Mouse (Mus musculus) kidney, postnatal 0 days (tissue): ENCODE measurements at regions not wholly inside any gene's neighbourhood (a gene's known extent, or its start where the extent isn't known, plus 50 kb on each side); places are given as distances from the start of the nearest gene placed in this dataset.
"Not testable (repeated sequence)": the region's sequence is repeated elsewhere in the genome, so short reads cannot be mapped to it uniquely, and the experiment has no call there.

Source experiments
- ATAC-seq: fragments of 200-750 bp; cut with Nextera tagmentation; replicated peaks from 2 replicates; pipeline ENCODE4 v1.8.0; 2017; ENCODE audit warnings: low read depth, moderate number of reproducible peaks, moderate TSS enrichment, moderate library complexity; ENCODE audit not compliant: low FRiP score
- DNase-seq: peaks from one replicate; pipeline ENCODE4 v3.0.0-alpha.2; 2016; ENCODE audit warnings: low spot score
- H3K27ac ChIP-seq: fragments of 300-500 bp; sonication (generic); 2 replicates; pipeline ENCODE4 v1.5.1; 2014; ENCODE audit warnings: mild to moderate bottlenecking
- H3K27me3 ChIP-seq: fragments of 300-500 bp; sonication (generic); 2 replicates; pipeline ENCODE4 v1.6.1; 2014; ENCODE audit warnings: low read length, mixed read lengths; ENCODE audit not compliant: insufficient read depth
- H3K36me3 ChIP-seq: fragments of 300-500 bp; sonication (generic); 2 replicates; pipeline ENCODE4 v1.6.1; 2014; ENCODE audit warnings: low read length, mixed read lengths; ENCODE audit not compliant: insufficient read depth
- H3K4me1 ChIP-seq: fragments of 300-500 bp; sonication (generic); replicated peaks from 2 replicates; pipeline ENCODE4 v1.6.1; 2014; ENCODE audit warnings: antibody characterized with exemption, low read length, mixed read lengths; ENCODE audit not compliant: insufficient read depth
- H3K4me2 ChIP-seq: fragments of 300-500 bp; sonication (generic); 2 replicates; pipeline ENCODE4 v1.6.1; 2014; ENCODE audit warnings: mild to moderate bottlenecking, low read length, moderate library complexity, mixed read lengths
- H3K4me3 ChIP-seq: fragments of 300-500 bp; sonication (generic); replicated peaks from 2 replicates; pipeline ENCODE4 v1.5.1; 2014; ENCODE audit warnings: low read depth, low read length
- H3K9ac ChIP-seq: fragments of 300-500 bp; sonication (generic); 2 replicates; pipeline ENCODE4 v1.6.1; 2014; ENCODE audit warnings: low read depth, low read length
- H3K9me3 ChIP-seq: fragments of 300-500 bp; sonication (generic); replicated peaks from 2 replicates; pipeline ENCODE4 v1.6.1; 2016; ENCODE audit warnings: low read length, inconsistent platforms, mixed read lengths
- CTCF ChIP-seq: IDR thresholded peaks from 2 replicates; pipeline ENCODE4 v1.5.1; 2016; ENCODE audit warnings: antibody characterized with exemption, low read depth, mild to moderate bottlenecking, moderate library complexity
- WGBS: fragments of 180-500 bp; shearing (Covaris S2); extraction: QIAGEN DNeasy Blood & Tissue Kit; methylation state at CpG from one replicate; pipeline ENCODE4 v1.1.7; 2014; 5-methylcytosine and 5-hydroxymethylcytosine counted together

- Histone ChIP-seq H3K4me2 (no peak overlapping the region), H3K27me3 (no peaks in the 10 kb centered on the region), H3K4me3 (no peak overlapping the region), H3K36me3 (no peaks in the 10 kb centered on the region), H3K9ac (no peak overlapping the region), H3K9me3 (no peaks in the 10 kb centered on the region), H3K4me1 (no peaks in the 10 kb centered on the region), H3K27ac (no peak overlapping the region)
- no peak for TF ChIP-seq CTCF
- DNase-seq, result peak; percentile 69
- no peak; the same call in 1 of the 2 replicates for ATAC-seq
- 2% methylated on average over 2 of the region's 2 CpGs for WGBS
Measured at GRCm38 (mm10) chr3:69655001-69655400, 56.2 kb upstream of the B3galnt1 start.

GRCm38 (mm10) chr3:69653361-69653760 is 54.6 kb upstream of the B3galnt1 start:
- not testable (repeated sequence) for H3K4me2 ChIP-seq, ATAC-seq, H3K9me3 ChIP-seq, H3K4me1 ChIP-seq, H3K4me3 ChIP-seq, DNase-seq, H3K36me3 ChIP-seq, H3K27ac ChIP-seq, H3K27me3 ChIP-seq, H3K9ac ChIP-seq
- 53% methylated on average over 8 of the region's 8 CpGs for WGBS

- H3K27me3 ChIP-seq, result no peaks in the 10 kb centered on the region
- no peak overlapping the region for H3K9ac ChIP-seq
- no peaks in the 10 kb centered on the region for H3K9me3 ChIP-seq
- no peak overlapping the region for H3K4me3 ChIP-seq
- DNase-seq, result no peak
- WGBS, result 91% methylated on average over 4 of the region's 4 CpGs
- no peaks in the 10 kb centered on the region for H3K4me1 ChIP-seq
- H3K27ac ChIP-seq, result no peak overlapping the region
- ATAC-seq, result no peak
- H3K4me2 ChIP-seq, result no peak overlapping the region
- TF ChIP-seq CTCF, result no peak
- no peaks in the 10 kb centered on the region for H3K36me3 ChIP-seq
Measured at GRCm38 (mm10) chr3:69649561-69649960, 50.8 kb upstream of the B3galnt1 start.
